Mouse (Mus musculus): ENCODE results near the gene D330045A20Rik. TPM values are rescaled to one million over a fixed set of nuclear protein-coding genes. Genes with fewer than 3 reads are reported as not detected.

Gene D330045A20Rik
- polyA plus RNA-seq, 1 experiment from 2014 or later: 2.4 TPM

Other genes with a start within 250 kb of the D330045A20Rik start
- 0.14 TPM in 1 of 2 replicates, not detected in the other for gene Trap1a, start 146.7 kb upstream of the D330045A20Rik start, polyA plus RNA-seq (2014; fragmentation: Nextera tagmentation; extraction: Ambion mirVana)
- gene Rnf128, start 82.9 kb downstream of the D330045A20Rik start, polyA plus RNA-seq (2014; fragmentation: Nextera tagmentation; extraction: Ambion mirVana): 1.8 and 2.6 TPM in 2 replicates
- gene Tbc1d8b, start 204.6 kb downstream of the D330045A20Rik start, polyA plus RNA-seq (2014; fragmentation: Nextera tagmentation; extraction: Ambion mirVana): 0.74 and 0.88 TPM in 2 replicates
- 0.28 TPM in 1 of 2 replicates, not detected in the other for gene Gm15013, start 234.1 kb downstream of the D330045A20Rik start, polyA plus RNA-seq (2014; fragmentation: Nextera tagmentation; extraction: Ambion mirVana)